Mouse (Mus musculus): ENCODE results near the gene 1700030J22Rik. TPM values are rescaled to one million over a fixed set of nuclear protein-coding genes. Genes with fewer than 3 reads are reported as not detected.

1700030J22Rik gene
- 2.0 and 2.4 TPM in 2 replicates for polyA plus RNA-seq (2016; fragmentation: Nextera tagmentation; extraction: Ambion mirVana)

- under 1% methylated on average over 46 of the region's 46 CpGs for WGBS
Observed at GRCm38 (mm10) chr8:116978631-116979256, at the start of gene 1700030J22Rik. Gene 1700030J22Rik, minus strand, starts transcription at chr8:116978959.

GRCm38 (mm10) chr8:117027601-117028000 is 48.8 kb upstream of the 1700030J22Rik start:
- H3K9me3 ChIP-seq, result no peaks in the 10 kb centered on the region
- 89% methylated on average over 5 of the region's 5 CpGs for WGBS
- H3K36me3 ChIP-seq (replicated peaks), result no peaks in the 10 kb centered on the region
- no peak for DNase-seq (ENCODE audit: low spot score)
- H3K4me1 ChIP-seq, result peaks cover 4% of the 10 kb centered on the region; the same call in 1 of the 2 replicates
- no peaks in the 10 kb centered on the region for H3K27me3 ChIP-seq (replicated peaks; ENCODE audit: low read depth, poor library complexity, severe bottlenecking)
- no peak overlapping the region for H3K27ac ChIP-seq (replicated peaks)
- H3K4me3 ChIP-seq, result no peak overlapping the region

More at GRCm38 (mm10) chr8:116978631-116979256, at the start of gene 1700030J22Rik:
- peak within 1 kb of the TSS; percentile 82 for H3K4me3 ChIP-seq
- no peaks in the 10 kb centered on the region for H3K27me3 ChIP-seq (replicated peaks; ENCODE audit: low read depth, poor library complexity, severe bottlenecking)
- peaks cover 26% of the 10 kb centered on the region for H3K4me1 ChIP-seq
- H3K27ac ChIP-seq (replicated peaks), result peak within 1 kb of the TSS; percentile 72
- H3K9me3 ChIP-seq, result no peaks in the 10 kb centered on the region
- peaks cover 27% of the 10 kb centered on the region for H3K36me3 ChIP-seq (replicated peaks)
- peak; percentile 98 for DNase-seq (ENCODE audit: low spot score)

GRCm38 (mm10) chr8:117022297-117022993 is 43.7 kb upstream of the 1700030J22Rik start:
- Histone ChIP-seq H3K27me3 (replicated peaks; ENCODE audit: low read depth, poor library complexity, severe bottlenecking) (peaks cover 3% of the 10 kb centered on the region), H3K4me1 (peaks cover 4% of the 10 kb centered on the region; the same call in 1 of the 2 replicates), H3K9me3 (no peaks in the 10 kb centered on the region), H3K4me3 (no peak overlapping the region), H3K27ac (replicated peaks) (no peak overlapping the region), H3K36me3 (replicated peaks) (no peaks in the 10 kb centered on the region)
- 74% methylated on average over 1 of the region's 1 CpGs for WGBS
- no peak for DNase-seq (ENCODE audit: low spot score)

DNA sequence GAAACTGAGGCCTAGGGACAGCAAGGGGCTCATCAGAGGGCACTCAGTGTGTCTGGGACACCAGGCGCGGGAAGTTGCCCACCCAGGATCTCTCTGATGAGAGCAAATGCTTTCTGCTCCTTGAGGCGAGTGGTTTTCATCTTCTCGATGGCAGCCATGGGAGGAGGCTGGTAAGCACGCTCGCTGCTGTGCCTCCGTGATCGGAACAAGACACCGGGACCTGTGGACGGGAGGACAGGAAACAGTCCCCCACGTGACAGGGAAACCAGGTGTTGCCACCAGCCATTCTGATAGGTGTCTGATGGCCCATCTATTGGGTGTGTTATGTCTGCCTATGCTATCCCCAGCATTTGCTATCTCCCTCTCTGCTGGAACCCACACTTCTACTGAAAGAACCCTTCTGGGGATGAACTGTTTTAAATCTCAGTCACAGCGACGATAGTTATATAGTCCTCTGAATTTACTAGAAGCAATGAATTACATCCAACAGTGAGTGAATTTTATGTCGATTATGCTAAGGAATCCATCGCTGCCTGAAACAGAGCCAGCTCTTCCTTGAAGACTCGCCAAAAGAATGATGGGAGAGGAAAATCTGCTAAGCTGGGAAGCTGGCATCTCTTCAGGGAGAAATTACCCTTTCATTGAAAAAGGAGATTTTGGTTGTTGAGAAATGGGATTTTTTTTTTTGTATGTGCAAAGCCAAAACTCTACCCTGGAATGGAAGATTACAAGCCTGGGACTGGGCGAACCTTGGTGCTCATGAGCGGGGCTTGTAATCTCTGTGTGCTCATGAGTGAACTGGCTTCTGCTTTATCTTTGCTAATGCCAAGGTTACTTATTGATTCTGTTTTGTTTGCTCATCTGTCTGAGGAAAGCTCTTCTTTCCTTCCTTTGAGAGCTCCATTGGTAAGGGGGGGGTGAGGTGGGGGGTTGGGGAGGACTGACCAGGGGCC is 40.8 kb upstream of the 1700030J22Rik start:
- DNase-seq (ENCODE audit: low spot score), result no peak
- Histone ChIP-seq H3K4me1 (peaks cover 4% of the 10 kb centered on the region; the same call in 1 of the 2 replicates), H3K27ac (replicated peaks) (no peak overlapping the region), H3K9me3 (no peaks in the 10 kb centered on the region), H3K36me3 (replicated peaks) (no peaks in the 10 kb centered on the region), H3K27me3 (replicated peaks; ENCODE audit: low read depth, poor library complexity, severe bottlenecking) (peaks cover 23% of the 10 kb centered on the region), H3K4me3 (no peak overlapping the region)
- 89% methylated on average over 18 of the region's 18 CpGs for WGBS

DNA sequence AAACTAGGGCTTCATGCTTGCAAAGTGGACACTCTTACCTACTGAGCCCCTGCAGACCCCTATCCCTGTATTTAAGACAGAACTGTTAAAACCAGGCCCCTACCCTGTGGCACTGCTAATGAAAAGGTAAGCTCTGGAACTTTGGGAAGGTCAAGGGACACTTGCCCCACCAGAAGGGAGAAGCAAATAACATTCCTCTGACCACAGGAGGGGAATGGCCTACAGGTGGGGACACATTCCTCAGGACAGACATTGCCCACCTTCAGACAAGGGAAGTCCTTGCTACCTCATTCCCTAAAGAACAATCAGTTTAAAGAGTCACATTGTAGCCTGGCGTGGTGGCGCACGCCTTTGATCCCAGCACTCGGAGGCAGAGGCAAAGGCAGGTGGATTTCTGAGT is 39.1 kb upstream of the 1700030J22Rik start:
- peaks cover 23% of the 10 kb centered on the region for H3K27me3 ChIP-seq (replicated peaks; ENCODE audit: low read depth, poor library complexity, severe bottlenecking)
- DNase-seq (ENCODE audit: low spot score), result no peak
- no peak overlapping the region for H3K27ac ChIP-seq (replicated peaks)
- no peaks in the 10 kb centered on the region for H3K9me3 ChIP-seq
- 90% methylated on average over 4 of the region's 4 CpGs for WGBS
- no peaks in the 10 kb centered on the region for H3K36me3 ChIP-seq (replicated peaks)
- peaks cover 2% of the 10 kb centered on the region; the same call in 1 of the 2 replicates for H3K4me1 ChIP-seq
- H3K4me3 ChIP-seq, result no peak overlapping the region

GRCm38 (mm10) chr8:117017006-117017405 is 38.2 kb upstream of the 1700030J22Rik start:
- Histone ChIP-seq H3K27ac (replicated peaks) (no peak overlapping the region), H3K4me1 (no peaks in the 10 kb centered on the region), H3K4me3 (no peak overlapping the region), H3K9me3 (no peaks in the 10 kb centered on the region), H3K36me3 (replicated peaks) (no peaks in the 10 kb centered on the region), H3K27me3 (replicated peaks; ENCODE audit: low read depth, poor library complexity, severe bottlenecking) (peaks cover 23% of the 10 kb centered on the region)
- DNase-seq (ENCODE audit: low spot score), result no peak
- WGBS, result 35% methylated on average over 8 of the region's 8 CpGs

DNA sequence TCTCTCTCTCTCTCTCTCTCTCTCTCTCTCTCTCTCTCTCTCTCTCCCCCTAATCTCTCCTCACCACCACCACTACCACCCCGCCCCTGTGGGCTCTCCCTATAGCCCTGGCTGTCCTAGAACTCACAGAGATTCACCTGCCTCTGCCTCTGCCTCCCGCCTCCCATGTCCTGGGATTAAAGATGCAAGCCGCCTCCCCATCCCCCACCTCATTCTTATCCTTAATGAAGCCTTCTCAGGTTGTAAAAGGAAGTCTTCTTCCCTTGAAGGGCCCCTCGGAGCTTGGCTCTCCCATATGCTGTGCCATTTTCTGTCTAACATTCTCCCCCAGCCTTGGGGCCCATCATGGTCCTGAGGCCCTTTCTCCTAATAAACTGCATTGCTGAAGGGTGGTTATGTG is 36.9 kb upstream of the 1700030J22Rik start:
- Histone ChIP-seq H3K9me3 (no peaks in the 10 kb centered on the region), H3K27me3 (replicated peaks; ENCODE audit: low read depth, poor library complexity, severe bottlenecking) (peaks cover 23% of the 10 kb centered on the region), H3K36me3 (replicated peaks) (no peaks in the 10 kb centered on the region), H3K27ac (replicated peaks) (no peak overlapping the region), H3K4me1 (no peaks in the 10 kb centered on the region), H3K4me3 (no peak overlapping the region)
- DNase-seq (ENCODE audit: low spot score), result no peak
- WGBS, result 58% methylated on average over 4 of the region's 4 CpGs

DNA sequence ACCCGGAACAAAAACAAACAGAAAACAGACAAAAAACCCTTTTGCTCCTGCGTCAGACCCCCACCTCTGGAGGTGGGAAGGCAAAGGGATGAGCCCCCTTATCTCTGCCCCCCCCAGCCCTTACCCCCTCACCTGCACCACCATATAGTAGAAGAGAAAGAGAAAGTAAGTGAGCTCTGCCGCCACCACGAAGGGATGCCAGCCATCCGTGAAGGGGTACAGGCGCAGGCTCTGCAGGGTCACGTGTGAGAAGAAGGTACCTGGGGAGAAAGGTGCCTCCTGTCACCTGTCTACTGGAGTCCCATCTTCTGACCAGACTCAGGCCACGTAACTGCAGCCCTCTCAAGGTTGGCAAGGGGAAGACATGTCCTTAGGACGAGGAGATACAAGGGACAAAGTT is 32.6 kb upstream of the 1700030J22Rik start:
- H3K4me1 ChIP-seq, result no peaks in the 10 kb centered on the region
- no peaks in the 10 kb centered on the region for H3K9me3 ChIP-seq
- H3K27ac ChIP-seq (replicated peaks), result no peak overlapping the region
- no peak overlapping the region for H3K4me3 ChIP-seq
- whole genome bisulfite sequencing, result 86% methylated on average over 9 of the region's 9 CpGs
- no peak for DNase-seq (ENCODE audit: low spot score)
- peaks cover 9% of the 10 kb centered on the region; the same call in 1 of the 2 replicates for H3K27me3 ChIP-seq (replicated peaks; ENCODE audit: low read depth, poor library complexity, severe bottlenecking)
- no peaks in the 10 kb centered on the region for H3K36me3 ChIP-seq (replicated peaks)

GRCm38 (mm10) chr8:116994016-116994716 is 15.4 kb upstream of the 1700030J22Rik start:
- no peaks in the 10 kb centered on the region for H3K9me3 ChIP-seq
- H3K4me3 ChIP-seq, result peak overlapping the region; percentile 82
- WGBS, result 64% methylated on average over 11 of the region's 11 CpGs
- peak overlapping the region; percentile 83 for H3K27ac ChIP-seq (replicated peaks)
- peaks cover 22% of the 10 kb centered on the region for H3K4me1 ChIP-seq
- DNase-seq (ENCODE audit: low spot score), result no peak
- H3K36me3 ChIP-seq (replicated peaks), result peaks cover 19% of the 10 kb centered on the region
- H3K27me3 ChIP-seq (replicated peaks; ENCODE audit: low read depth, poor library complexity, severe bottlenecking), result no peaks in the 10 kb centered on the region

DNA sequence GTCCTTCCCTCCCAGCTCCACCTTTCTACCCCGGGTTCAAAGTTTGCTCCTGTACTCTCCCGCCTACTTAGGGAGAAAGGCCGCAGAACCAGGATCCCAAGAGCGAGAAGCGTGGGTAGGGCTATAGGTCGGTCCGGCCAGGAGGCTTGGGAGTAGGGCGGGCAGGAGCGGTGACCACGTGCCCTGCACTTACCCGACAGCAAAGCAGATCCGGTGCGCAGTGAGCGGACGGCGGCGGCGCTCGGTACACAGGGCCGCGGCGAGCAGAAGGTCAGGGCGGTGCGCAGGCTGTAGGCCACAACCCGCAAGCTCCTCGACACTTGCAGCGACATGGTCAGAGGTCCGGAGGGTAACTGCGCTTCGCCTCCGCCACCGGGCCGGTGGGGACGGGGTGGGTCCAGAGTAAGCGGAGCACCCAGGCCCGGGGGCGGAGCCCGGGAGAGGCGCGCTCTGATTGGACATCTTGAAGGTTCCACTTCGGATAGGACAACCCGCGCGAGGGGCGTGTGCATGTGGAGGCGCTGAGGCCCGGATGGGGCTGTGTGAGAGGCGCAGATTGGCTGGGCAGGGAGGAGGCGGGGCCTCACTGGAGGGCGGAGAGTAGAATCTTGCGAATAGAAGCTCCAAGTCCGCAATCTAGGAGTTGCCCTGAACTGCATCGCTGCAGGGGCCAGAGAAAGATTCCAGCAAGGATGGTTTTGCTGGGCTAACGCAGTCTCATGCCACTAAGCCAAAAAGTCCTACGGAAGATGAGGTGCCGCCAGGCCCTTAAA is 14.5 kb upstream of the 1700030J22Rik start, which contains the start of gene Gcsh:
Gcsh (minus strand) TSS at position 443 of the 773 bp plus-strand sequence.
- under 1% methylated on average over 56 of the region's 56 CpGs for WGBS
- peaks cover 22% of the 10 kb centered on the region for H3K4me1 ChIP-seq
- peak; percentile 100 for DNase-seq (ENCODE audit: low spot score)
- no peaks in the 10 kb centered on the region for H3K27me3 ChIP-seq (replicated peaks; ENCODE audit: low read depth, poor library complexity, severe bottlenecking)
- H3K27ac ChIP-seq (replicated peaks), result peak within 1 kb of the TSS; percentile 87
- peak within 1 kb of the TSS; percentile 82 for H3K4me3 ChIP-seq
- H3K9me3 ChIP-seq, result no peaks in the 10 kb centered on the region
- H3K36me3 ChIP-seq (replicated peaks), result peaks cover 27% of the 10 kb centered on the region

Data from embryonic facial prominence, embryonic 10.5 days (tissue).